Mouse (Mus musculus): ENCODE data around the gene Hddc3. TPM values are rescaled to one million over a fixed set of nuclear protein-coding genes. Genes with fewer than 3 reads are reported as not detected.

The Hddc3 gene
- polyA plus RNA-seq, 1 experiment from 2014 or later, result 15.7 TPM

DNA sequence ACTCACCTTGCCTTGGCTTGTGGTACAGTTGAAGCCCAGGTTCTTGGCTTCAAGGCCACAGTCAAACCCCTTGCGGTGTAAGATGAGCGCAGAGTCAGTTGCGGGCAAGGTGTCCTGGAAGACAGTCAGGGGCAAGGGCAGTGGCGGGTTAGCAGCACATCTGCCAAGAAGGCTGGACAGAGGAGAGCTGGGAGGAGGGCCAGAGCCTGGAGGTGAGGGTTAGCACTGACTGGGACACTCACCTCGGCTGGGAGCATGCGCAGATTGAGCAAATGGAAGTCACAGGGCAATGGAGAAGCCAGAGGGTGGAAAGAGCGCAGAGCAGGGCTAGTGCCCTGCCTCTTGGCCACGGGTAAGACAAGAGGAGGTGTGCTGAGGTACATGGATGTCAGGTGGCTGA is 10.0 kb downstream of the Hddc3 start:
- no peak overlapping the region for H3K27ac ChIP-seq (ENCODE audit: low read depth, low read length)
- no peaks in the 10 kb centered on the region for H3K9me3 ChIP-seq (replicated peaks; ENCODE audit: control insufficient read depth, low read length)
- H3K4me2 ChIP-seq, result no peak overlapping the region
- no peaks in the 10 kb centered on the region for H3K27me3 ChIP-seq (ENCODE audit: control insufficient read depth, insufficient read depth, low read length)
- H3K4me1 ChIP-seq (ENCODE audit: control insufficient read depth, insufficient read depth, low read length), result no peaks in the 10 kb centered on the region; the same call in 1 of the 2 replicates
- WGBS (ENCODE audit: insufficient replicate concordance), result 86% methylated on average over 8 of the region's 8 CpGs
- ATAC-seq (replicated peaks; ENCODE audit: insufficient number of reproducible peaks, low FRiP score, low TSS enrichment), result no peak
- H3K36me3 ChIP-seq (ENCODE audit: control insufficient read depth, insufficient read depth, low read length), result peaks cover 16% of the 10 kb centered on the region
- no peak overlapping the region for H3K9ac ChIP-seq (ENCODE audit: low read depth, low read length)
- no peak overlapping the region for H3K4me3 ChIP-seq (ENCODE audit: low read depth, low read length)

DNA sequence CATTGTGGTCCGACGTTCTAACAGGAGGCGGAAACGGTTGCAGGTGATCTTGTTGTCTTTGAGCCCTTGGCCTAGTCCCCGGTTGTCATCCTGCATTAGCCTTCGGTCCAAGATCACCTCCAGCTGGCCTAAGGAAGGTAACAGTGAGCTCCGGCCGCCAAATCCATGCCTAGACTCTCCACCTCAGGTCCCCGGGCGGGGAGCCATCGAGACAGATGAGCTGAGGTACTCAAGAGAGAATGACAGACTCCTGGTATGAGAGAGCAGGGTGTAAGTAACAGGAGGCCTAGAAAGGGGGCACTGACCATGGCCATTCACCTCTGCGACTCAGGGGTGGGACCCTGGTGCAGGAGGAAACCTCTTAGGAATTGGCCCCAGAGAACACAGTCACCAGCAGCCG is 13.4 kb downstream of the Hddc3 start:
- no peaks in the 10 kb centered on the region for H3K4me1 ChIP-seq (ENCODE audit: control insufficient read depth, insufficient read depth, low read length)
- H3K36me3 ChIP-seq (ENCODE audit: control insufficient read depth, insufficient read depth, low read length), result peaks cover 32% of the 10 kb centered on the region
- no peak for ATAC-seq (replicated peaks; ENCODE audit: insufficient number of reproducible peaks, low FRiP score, low TSS enrichment)
- H3K9ac ChIP-seq (ENCODE audit: low read depth, low read length), result no peak overlapping the region
- H3K9me3 ChIP-seq (replicated peaks; ENCODE audit: control insufficient read depth, low read length), result no peaks in the 10 kb centered on the region
- H3K4me2 ChIP-seq, result no peak overlapping the region
- 0 out of 2 replicates have a peak overlapping the region, but pooled peaks have one; percentile 1 for H3K27ac ChIP-seq (ENCODE audit: low read depth, low read length)
- no peaks in the 10 kb centered on the region for H3K27me3 ChIP-seq (ENCODE audit: control insufficient read depth, insufficient read depth, low read length)
- WGBS (ENCODE audit: insufficient replicate concordance), result 84% methylated on average over 13 of the region's 13 CpGs
- no peak overlapping the region for H3K4me3 ChIP-seq (ENCODE audit: low read depth, low read length)

DNA sequence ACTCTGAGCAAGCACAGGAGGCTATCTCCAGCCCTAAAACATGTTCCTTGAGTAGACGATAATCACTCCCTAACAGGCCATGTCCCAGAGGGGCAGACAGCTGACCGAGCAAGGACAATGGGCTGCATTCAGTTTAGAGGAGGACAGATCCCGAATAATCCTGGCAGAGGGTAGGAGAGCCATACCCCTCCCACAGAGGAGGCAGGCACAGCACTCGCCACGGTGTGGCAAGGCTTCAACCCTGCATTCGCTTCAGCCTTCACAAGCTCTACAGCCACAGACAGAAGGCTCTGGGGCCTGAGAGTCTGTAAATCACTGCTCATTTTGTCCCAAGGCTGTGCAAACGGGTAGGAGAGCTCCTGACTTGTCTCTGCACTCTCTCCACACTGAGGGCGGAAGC is 14.3 kb downstream of the Hddc3 start:
- Histone ChIP-seq H3K4me2 (no peak overlapping the region), H3K4me1 (ENCODE audit: control insufficient read depth, insufficient read depth, low read length) (no peaks in the 10 kb centered on the region), H3K4me3 (ENCODE audit: low read depth, low read length) (no peak overlapping the region), H3K9ac (ENCODE audit: low read depth, low read length) (no peak overlapping the region), H3K27ac (ENCODE audit: low read depth, low read length) (0 out of 2 replicates have a peak overlapping the region, but pooled peaks have one; percentile 47), H3K36me3 (ENCODE audit: control insufficient read depth, insufficient read depth, low read length) (peaks cover 30% of the 10 kb centered on the region), H3K27me3 (ENCODE audit: control insufficient read depth, insufficient read depth, low read length) (no peaks in the 10 kb centered on the region), H3K9me3 (replicated peaks; ENCODE audit: control insufficient read depth, low read length) (no peaks in the 10 kb centered on the region)
- ATAC-seq (replicated peaks; ENCODE audit: insufficient number of reproducible peaks, low FRiP score, low TSS enrichment), result no peak
- 60% methylated on average over 8 of the region's 8 CpGs for WGBS (ENCODE audit: insufficient replicate concordance)

DNA sequence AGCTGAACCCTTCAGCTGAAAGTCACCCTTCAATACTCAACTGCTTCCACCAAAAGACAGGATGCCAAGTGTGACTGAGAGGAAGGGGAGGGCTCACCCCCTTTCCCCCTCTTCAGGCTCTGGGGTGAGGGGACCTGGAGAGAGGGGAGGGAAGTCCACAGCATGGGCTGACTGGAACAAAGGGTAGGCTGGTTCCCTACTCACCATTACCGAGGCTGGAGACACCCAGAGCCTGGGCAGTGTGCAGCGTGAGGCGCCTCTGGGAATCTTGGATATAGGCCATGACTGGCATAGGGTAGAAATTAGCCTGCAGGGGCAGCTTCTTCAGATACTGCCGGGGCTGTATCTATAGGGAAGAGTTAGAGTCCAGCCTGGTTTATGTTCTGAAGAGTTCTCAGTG is 15.1 kb downstream of the Hddc3 start:
- 77% methylated on average over 4 of the region's 4 CpGs for WGBS (ENCODE audit: insufficient replicate concordance)

DNA sequence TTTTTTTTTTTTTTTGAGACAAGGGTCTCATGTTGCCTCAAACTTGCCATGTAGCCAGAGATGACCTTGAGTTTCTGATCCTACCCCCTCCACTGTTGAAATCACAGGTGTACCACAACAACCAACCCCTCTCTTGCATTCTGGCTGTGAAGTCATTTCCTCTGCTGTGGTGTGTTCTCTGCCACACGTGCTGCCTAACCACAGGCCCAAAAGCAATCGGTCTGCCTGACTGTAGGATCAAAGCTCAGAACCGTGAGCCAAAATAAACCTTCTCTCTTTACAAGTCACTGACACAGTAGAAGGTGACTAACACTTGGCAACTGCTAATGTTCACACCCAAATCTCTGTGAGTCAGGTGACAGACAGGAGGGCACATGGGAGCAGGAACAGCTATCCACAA is 17.5 kb downstream of the Hddc3 start:
- ATAC-seq (replicated peaks; ENCODE audit: insufficient number of reproducible peaks, low FRiP score, low TSS enrichment), result no peak
- H3K36me3 ChIP-seq (ENCODE audit: control insufficient read depth, insufficient read depth, low read length), result peaks cover 49% of the 10 kb centered on the region
- no peak overlapping the region for H3K4me3 ChIP-seq (ENCODE audit: low read depth, low read length)
- no peak overlapping the region for H3K27ac ChIP-seq (ENCODE audit: low read depth, low read length)
- no peak overlapping the region for H3K4me2 ChIP-seq
- H3K4me1 ChIP-seq (ENCODE audit: control insufficient read depth, insufficient read depth, low read length), result no peaks in the 10 kb centered on the region
- 53% methylated on average over 3 of the region's 3 CpGs for WGBS (ENCODE audit: insufficient replicate concordance)
- H3K9me3 ChIP-seq (replicated peaks; ENCODE audit: control insufficient read depth, low read length), result no peaks in the 10 kb centered on the region
- no peak overlapping the region for H3K9ac ChIP-seq (ENCODE audit: low read depth, low read length)
- H3K27me3 ChIP-seq (ENCODE audit: control insufficient read depth, insufficient read depth, low read length), result no peaks in the 10 kb centered on the region

More for the DNA sequence above, 15.1 kb downstream of the Hddc3 start:
- H3K4me2 ChIP-seq, result no peak overlapping the region
- ATAC-seq (replicated peaks; ENCODE audit: insufficient number of reproducible peaks, low FRiP score, low TSS enrichment), result no peak
- H3K27me3 ChIP-seq (ENCODE audit: control insufficient read depth, insufficient read depth, low read length), result no peaks in the 10 kb centered on the region
- no peaks in the 10 kb centered on the region for H3K4me1 ChIP-seq (ENCODE audit: control insufficient read depth, insufficient read depth, low read length)
- peaks cover 36% of the 10 kb centered on the region for H3K36me3 ChIP-seq (ENCODE audit: control insufficient read depth, insufficient read depth, low read length)
- H3K4me3 ChIP-seq (ENCODE audit: low read depth, low read length), result no peak overlapping the region
- peak overlapping the region; percentile 47; the same call in 1 of the 2 replicates for H3K27ac ChIP-seq (ENCODE audit: low read depth, low read length)
- no peaks in the 10 kb centered on the region for H3K9me3 ChIP-seq (replicated peaks; ENCODE audit: control insufficient read depth, low read length)
- no peak overlapping the region for H3K9ac ChIP-seq (ENCODE audit: low read depth, low read length)

DNA sequence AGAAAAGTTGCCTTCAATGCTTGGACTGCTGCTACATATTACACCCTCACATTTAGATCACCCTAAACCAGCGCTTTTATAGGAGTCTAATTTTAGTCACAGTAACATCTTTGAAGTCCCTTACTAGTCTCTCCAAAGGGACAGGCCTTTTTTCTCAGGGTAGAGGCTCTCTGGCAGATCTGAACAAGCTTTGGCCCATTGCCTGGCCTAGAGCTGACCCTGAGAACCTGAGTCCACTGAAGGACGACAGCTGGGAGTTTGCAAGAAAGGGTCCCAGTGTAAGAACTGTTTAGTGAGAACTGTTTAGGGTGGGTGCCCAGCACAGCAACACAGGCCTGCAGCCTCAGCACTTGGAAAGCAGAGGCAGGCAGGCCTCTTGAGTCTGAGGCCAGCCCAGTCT is 22.9 kb downstream of the Hddc3 start:
- H3K27ac ChIP-seq (ENCODE audit: low read depth, low read length), result no peak overlapping the region
- no peak overlapping the region for H3K4me2 ChIP-seq
- no peaks in the 10 kb centered on the region for H3K27me3 ChIP-seq (ENCODE audit: control insufficient read depth, insufficient read depth, low read length)
- peaks cover 15% of the 10 kb centered on the region for H3K4me1 ChIP-seq (ENCODE audit: control insufficient read depth, insufficient read depth, low read length)
- H3K36me3 ChIP-seq (ENCODE audit: control insufficient read depth, insufficient read depth, low read length), result peaks cover 50% of the 10 kb centered on the region
- no peaks in the 10 kb centered on the region for H3K9me3 ChIP-seq (replicated peaks; ENCODE audit: control insufficient read depth, low read length)
- no peak overlapping the region for H3K9ac ChIP-seq (ENCODE audit: low read depth, low read length)
- H3K4me3 ChIP-seq (ENCODE audit: low read depth, low read length), result no peak overlapping the region
- no peak for ATAC-seq (replicated peaks; ENCODE audit: insufficient number of reproducible peaks, low FRiP score, low TSS enrichment)
- 69% methylated on average over 2 of the region's 2 CpGs for WGBS (ENCODE audit: insufficient replicate concordance)

DNA sequence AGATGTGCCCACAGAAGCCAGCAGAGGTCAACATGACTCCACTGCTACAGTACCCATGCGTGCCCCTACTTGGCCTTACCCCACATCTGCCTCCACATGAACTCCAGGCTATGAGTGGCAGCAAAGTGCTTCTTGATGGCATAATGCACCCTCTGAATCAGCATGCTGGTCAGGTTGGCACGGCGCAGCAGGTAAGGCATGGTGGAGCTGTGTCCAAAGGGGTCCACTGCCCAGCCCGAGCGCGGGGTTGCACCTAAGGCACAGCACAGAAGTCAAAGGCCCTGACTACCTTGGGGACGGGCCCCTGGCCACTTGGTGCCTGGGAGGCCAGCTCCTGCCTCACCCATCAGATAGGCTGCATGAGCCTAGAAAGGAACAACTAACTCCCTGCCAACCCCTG is 24.3 kb downstream of the Hddc3 start:
- WGBS (ENCODE audit: insufficient replicate concordance), result 94% methylated on average over 7 of the region's 7 CpGs
- no peaks in the 10 kb centered on the region for H3K27me3 ChIP-seq (ENCODE audit: control insufficient read depth, insufficient read depth, low read length)
- H3K9ac ChIP-seq (ENCODE audit: low read depth, low read length), result no peak overlapping the region
- peaks cover 15% of the 10 kb centered on the region for H3K4me1 ChIP-seq (ENCODE audit: control insufficient read depth, insufficient read depth, low read length)
- H3K9me3 ChIP-seq (replicated peaks; ENCODE audit: control insufficient read depth, low read length), result no peaks in the 10 kb centered on the region
- peaks cover 41% of the 10 kb centered on the region for H3K36me3 ChIP-seq (ENCODE audit: control insufficient read depth, insufficient read depth, low read length)
- H3K27ac ChIP-seq (ENCODE audit: low read depth, low read length), result no peak overlapping the region
- ATAC-seq (replicated peaks; ENCODE audit: insufficient number of reproducible peaks, low FRiP score, low TSS enrichment), result no peak
- H3K4me2 ChIP-seq, result no peak overlapping the region
- no peak overlapping the region for H3K4me3 ChIP-seq (ENCODE audit: low read depth, low read length)

DNA sequence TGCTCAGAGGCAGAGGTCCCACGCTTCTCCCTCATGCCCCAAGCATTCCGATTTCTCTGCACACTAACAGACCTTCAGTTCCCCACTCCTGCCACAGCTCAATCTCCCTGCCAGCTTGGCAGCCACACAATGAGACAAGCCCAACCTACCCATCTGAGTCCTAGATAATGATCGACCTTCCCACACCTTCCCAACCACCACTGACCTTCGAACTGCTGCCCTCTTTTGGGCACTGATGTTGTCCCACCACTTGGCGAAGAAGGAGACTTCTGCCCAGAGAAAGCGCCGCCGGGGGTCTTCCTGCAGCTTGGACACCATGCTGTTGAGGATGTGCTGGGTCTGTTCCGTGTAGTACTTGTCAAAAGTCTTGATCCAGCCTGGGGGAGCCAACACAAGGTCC is 25.1 kb downstream of the Hddc3 start:
- Histone ChIP-seq H3K9ac (ENCODE audit: low read depth, low read length) (no peak overlapping the region), H3K36me3 (ENCODE audit: control insufficient read depth, insufficient read depth, low read length) (peaks cover 33% of the 10 kb centered on the region), H3K4me3 (ENCODE audit: low read depth, low read length) (no peak overlapping the region), H3K9me3 (replicated peaks; ENCODE audit: control insufficient read depth, low read length) (no peaks in the 10 kb centered on the region), H3K4me2 (no peak overlapping the region), H3K27ac (ENCODE audit: low read depth, low read length) (no peak overlapping the region), H3K27me3 (ENCODE audit: control insufficient read depth, insufficient read depth, low read length) (no peaks in the 10 kb centered on the region), H3K4me1 (ENCODE audit: control insufficient read depth, insufficient read depth, low read length) (peaks cover 15% of the 10 kb centered on the region)
- ATAC-seq (replicated peaks; ENCODE audit: insufficient number of reproducible peaks, low FRiP score, low TSS enrichment), result no peak
- WGBS (ENCODE audit: insufficient replicate concordance), result 82% methylated on average over 9 of the region's 9 CpGs

DNA sequence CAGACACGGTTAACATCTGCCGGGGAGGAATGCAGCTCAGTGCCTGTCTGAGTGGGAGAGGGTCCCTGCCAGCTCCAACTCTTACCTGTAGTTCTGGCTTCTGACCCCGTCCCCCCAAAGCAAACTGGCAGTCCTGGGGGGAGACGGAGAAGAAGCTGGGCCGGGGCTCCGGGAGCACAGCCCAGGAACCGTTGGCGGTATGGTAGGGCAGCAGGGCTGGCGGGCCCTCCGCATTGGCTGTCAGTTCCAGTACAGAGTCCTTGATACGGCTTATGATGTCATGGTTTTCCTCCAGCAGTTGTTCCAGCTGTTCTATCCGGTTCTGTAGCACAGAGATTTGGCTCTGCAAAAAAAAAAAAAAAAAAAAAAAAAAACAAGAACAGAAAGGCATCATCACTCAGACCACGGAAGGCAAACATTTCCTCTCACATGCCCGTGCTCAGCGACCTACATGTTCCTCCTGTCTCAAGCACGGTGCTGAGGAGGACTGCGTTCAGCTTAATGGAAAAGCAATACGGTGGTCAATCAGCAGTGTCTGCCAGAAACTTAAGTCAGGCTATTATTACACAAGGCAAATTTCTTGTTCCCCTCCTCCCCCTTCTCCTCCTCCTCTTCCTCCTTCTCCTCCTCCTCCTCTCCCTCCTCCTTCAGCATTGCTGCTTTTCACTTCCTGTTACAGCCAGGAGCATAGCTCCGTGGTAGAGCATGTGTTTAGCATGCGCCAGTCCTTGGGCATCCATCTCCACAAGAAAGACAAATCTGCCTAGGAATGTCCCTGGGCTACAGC is 25.9 kb downstream of the Hddc3 start:
- Histone ChIP-seq H3K36me3 (ENCODE audit: control insufficient read depth, insufficient read depth, low read length) (peaks cover 25% of the 10 kb centered on the region), H3K9ac (ENCODE audit: low read depth, low read length) (no peak overlapping the region), H3K4me3 (ENCODE audit: low read depth, low read length) (no peak overlapping the region), H3K27ac (ENCODE audit: low read depth, low read length) (peak overlapping the region; percentile 11; the same call in 1 of the 2 replicates), H3K4me1 (ENCODE audit: control insufficient read depth, insufficient read depth, low read length) (peaks cover 15% of the 10 kb centered on the region), H3K4me2 (peak overlapping the region; percentile 82; the same call in 1 of the 2 replicates), H3K9me3 (replicated peaks; ENCODE audit: control insufficient read depth, low read length) (no peaks in the 10 kb centered on the region), H3K27me3 (ENCODE audit: control insufficient read depth, insufficient read depth, low read length) (0 out of 2 replicates have a peak, but pooled peaks cover 2% of the 10 kb centered on the region)
- WGBS (ENCODE audit: insufficient replicate concordance), result 70% methylated on average over 20 of the region's 20 CpGs
- ATAC-seq (replicated peaks; ENCODE audit: insufficient number of reproducible peaks, low FRiP score, low TSS enrichment), result no peak

All from heart, embryonic 11.5 days (tissue).